Mouse (Mus musculus) fat pad, adult 2 months (tissue): Measurements from ENCODE around the gene Kitl.

Experiments used
- DNase-seq: peaks from one replicate; pipeline ENCODE4 v3.0.0-alpha.2; 2011; ENCODE audit warnings: low read depth, low spot score; ENCODE audit errors: extremely low read depth

The Kitl gene

GRCm38 (mm10) chr10:100026778-100027177, 11.3 kb downstream of the Kitl start:
- DNase-seq: no peak

GRCm38 (mm10) chr10:100030385-100030784, 15.0 kb downstream of the Kitl start:
- DNase-seq: peak; percentile 62

- no peak for DNase-seq
Observed at GRCm38 (mm10) chr10:100030980-100031516, 15.6 kb downstream of the Kitl start.

- no peak for DNase-seq
Observed at GRCm38 (mm10) chr10:100031631-100032030, 16.2 kb downstream of the Kitl start.

- DNase-seq: no peak
Observed at GRCm38 (mm10) chr10:100032566-100032965, 17.1 kb downstream of the Kitl start.

DNA sequence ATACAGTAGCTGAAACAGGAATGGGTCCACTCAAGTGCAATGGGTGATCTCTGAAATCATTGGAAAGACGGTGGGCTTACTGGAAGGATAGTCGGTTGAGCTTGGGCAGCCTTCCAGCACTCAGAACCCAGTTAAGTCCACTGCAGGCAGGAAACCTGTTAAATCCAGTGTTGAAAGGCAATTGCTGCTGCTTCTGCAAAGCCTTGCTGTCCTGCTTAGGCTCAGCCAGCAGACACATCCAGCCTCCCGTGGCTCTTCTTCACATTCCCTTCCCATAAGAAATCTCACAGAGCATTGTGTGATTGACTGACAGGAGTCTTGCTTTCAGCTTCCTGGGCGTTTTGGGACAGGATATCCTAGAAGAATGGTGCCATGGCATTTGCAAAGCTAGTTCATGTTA, 20.6 kb downstream of the Kitl start:
- no peak for DNase-seq

GRCm38 (mm10) chr10:100038342-100038898, 23.0 kb downstream of the Kitl start:
- DNase-seq: no peak

DNA sequence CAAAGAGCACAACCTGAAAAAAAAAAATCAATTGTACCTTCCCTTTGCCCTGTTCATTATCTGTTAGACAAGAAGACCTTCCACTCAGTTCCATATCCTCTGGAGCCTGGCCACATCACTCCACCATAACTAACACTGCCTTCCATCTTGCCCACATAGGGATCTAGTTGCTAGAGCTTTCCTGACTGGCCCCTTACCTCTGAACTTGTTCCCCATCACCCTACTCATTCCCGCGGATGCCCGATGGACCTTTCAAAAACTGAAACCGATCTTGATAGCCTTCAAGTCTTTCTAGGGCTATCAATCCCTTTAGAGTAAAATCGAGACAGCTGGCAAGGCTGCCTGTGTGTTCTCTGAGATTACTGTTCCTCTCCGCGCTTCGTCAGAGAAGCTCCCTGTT, 23.6 kb downstream of the Kitl start:
- DNase-seq: no peak

- DNase-seq: no peak
Observed at GRCm38 (mm10) chr10:100043748-100044147, 28.3 kb downstream of the Kitl start.

DNA sequence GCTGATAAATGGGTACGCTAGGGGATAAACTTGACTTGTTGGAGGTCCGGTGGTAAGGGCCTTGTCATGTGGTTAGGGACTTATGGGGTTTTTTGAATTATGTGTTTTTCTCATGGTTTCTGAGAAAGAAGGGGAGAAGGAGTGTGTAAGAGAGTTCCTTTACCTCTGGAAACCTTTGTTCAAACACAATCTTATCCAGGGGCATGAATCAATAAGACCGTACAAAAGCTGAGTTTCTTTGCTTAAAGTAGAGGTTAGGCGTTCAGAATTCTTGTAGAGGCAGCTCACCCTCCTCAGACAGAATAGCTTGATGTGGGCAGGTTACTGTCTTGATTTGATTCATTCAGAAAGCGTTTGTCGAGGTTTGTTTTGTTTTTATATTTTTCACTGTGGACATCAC, 28.7 kb downstream of the Kitl start:
- DNase-seq: no peak

DNA sequence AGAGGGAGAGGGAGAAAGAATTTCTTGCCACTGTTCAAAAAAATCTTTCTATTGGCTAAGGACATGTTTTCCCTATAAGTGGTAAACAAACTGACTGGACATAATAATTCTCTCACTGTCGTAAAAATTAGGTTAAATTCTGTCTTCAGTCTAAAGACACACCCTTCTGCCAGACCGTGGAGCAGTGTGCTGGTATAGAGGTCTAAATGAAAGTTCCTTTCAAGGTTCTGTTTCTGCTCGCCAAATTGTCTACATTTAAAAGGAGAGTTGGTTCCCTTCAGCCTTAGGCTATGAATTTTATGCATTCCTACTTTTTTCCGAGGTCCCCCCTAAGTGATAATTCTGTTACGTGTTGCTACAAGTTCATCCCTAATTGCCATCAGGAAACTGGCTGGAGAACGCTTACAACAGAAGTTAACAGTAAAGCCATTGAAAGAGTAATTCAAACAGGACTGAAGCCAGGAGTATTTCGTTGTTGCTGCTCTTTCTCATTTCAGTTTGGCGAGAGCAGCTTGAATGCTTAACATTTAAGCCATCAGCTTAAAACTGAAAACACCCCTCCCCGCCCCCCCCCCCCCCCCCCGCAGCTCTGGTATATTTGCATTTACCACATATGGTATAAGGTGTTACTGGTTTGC, 35.8 kb downstream of the Kitl start:
- DNase-seq: peak; percentile 76

DNA sequence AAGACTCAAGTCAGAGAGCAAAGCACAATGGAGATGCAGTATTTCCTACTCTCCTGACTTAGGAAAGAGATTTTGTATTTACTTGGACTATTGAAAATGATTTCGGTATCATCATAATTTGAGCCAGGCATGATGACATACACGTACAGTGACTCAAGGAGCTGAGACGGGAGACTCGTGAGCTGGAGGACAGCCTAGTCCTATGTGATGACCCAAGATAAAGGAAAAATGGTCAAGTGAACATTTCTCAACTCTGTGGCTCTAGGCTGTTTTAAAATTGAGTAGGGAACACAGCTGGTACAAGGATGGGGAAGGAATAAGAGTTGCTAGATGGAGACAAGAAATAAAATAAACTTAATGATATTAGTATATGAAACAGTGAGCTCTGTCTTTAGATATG, 37.0 kb downstream of the Kitl start:
- no peak for DNase-seq

- DNase-seq: no peak
Observed at GRCm38 (mm10) chr10:100052911-100053310, 37.5 kb downstream of the Kitl start.

DNA sequence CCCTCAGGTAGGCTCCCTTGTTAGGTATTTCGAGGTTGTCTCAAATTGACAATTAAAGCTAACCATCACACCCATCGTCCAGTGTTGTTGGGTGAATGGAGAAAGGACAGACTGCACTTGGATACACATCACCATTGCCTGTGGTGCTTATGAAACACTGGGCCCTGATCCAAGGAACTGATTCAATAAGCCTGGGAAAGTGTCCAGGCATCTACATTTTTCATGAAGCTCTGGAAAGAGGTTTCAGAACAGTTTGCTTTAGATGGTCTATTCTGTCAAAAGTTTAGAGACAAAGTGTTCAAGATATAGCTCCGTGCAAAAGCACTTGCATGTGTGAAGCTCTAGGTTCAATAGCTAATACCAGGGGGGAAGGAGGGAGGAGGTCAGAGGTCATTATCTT, 38.6 kb downstream of the Kitl start:
- DNase-seq: peak; percentile 68

DNA sequence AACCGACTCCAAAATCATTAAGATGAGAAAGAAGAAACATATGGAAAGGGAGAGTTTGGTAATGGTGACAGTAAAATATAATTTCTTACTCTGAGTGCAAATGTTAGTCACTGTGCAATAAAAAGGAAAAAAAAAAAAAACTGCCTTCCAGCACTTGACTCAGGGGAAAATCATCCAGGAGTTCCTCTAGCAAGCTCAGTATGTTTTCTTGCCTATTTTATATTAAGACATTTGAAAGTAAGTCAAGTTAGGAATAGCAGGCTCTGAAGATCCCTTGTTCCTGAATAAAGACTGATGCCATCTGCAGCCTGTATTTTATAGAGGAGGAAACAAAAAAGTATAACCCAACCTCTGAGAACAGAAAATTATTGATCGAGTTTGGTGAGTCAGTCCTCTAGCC, 39.7 kb downstream of the Kitl start:
- DNase-seq: no peak

GRCm38 (mm10) chr10:100057106-100057623, 41.7 kb downstream of the Kitl start:
- no peak for DNase-seq

- DNase-seq: no peak
Observed at GRCm38 (mm10) chr10:100059356-100059755, 43.9 kb downstream of the Kitl start.

DNA sequence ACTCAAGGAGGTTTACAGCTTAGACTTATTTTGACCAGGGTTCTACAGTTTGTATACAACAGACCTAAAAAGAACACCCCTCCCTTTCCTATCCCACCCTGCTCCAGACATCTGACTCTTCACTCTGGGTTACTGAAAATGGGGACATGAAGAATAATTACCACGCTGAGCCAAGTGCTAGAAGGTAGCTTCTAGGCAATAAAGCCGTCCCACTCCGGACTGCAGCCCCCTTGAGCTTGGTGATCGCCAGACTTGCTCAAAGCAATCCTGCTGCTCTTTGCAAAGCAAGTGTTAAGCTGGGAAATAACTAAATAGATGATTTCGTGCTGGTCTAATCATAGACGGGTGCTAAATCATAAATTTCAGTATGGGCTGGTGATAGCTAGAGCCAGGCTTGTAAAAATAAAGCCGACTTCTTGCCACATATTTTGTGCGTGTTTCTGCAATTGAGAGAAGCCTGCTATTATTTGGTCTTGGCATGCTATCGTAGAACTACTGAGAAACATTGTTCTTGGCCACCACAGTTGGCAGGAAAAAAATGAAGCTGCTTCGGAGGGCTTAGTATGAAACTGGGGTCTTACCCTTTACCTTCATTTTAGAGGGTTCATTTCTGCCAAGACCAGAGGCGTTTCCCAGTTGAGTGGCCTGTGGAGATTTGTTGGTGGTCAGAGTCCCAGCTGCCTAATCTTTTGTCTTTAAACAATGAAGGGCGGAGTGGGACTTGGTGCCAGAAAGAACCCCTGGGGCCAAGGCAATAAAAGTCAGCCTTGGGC, 50.3 kb downstream of the Kitl start:
- peak; percentile 87 for DNase-seq

- no peak for DNase-seq
Observed at GRCm38 (mm10) chr10:100066374-100066773, 50.9 kb downstream of the Kitl start.

GRCm38 (mm10) chr10:100072641-100073040, 57.2 kb downstream of the Kitl start:
- DNase-seq: no peak

DNA sequence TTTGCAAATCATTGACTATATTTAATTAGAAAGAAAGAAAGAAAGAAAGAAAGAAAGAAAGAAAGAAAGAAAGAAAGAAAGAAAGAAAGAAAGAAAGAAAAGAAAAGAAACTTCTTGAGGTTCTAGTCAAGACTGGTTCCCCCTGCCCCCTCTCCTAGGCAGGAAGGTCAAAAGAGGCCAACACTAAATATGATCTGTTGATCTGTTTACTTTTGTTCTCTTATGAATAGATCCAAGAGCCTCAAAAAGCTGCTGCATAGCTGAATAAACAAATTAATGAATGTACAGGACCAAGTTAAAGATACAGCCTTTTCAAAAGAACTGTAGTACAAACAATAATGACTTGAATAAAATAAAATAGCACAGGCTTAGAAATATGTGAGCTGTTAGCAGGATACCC, 57.7 kb downstream of the Kitl start:
- DNase-seq: no peak

GRCm38 (mm10) chr10:100101115-100101514, 85.7 kb downstream of the Kitl start:
- no peak for DNase-seq
